Mouse (Mus musculus) midbrain, embryonic 12.5 days (tissue): ENCODE results near the gene Ski. TPM values are rescaled to one million over a fixed set of nuclear protein-coding genes. Genes with fewer than 3 reads are reported as not detected.

Source experiments
- ATAC-seq: fragments of 200-750 bp; cut with Nextera tagmentation; 2 replicates; pipeline ENCODE4 v1.8.0; 2017; ENCODE audit warnings: low read depth, moderate TSS enrichment, moderate library complexity; ENCODE audit not compliant: low FRiP score
- H3K27ac ChIP-seq: fragments of 300-500 bp; sonication (generic); replicated peaks from 2 replicates; pipeline ENCODE4 v1.5.1; 2016; ENCODE audit warnings: mild to moderate bottlenecking
- H3K27me3 ChIP-seq: fragments of 300-500 bp; sonication (generic); 2 replicates; pipeline ENCODE4 v1.6.1; 2016; ENCODE audit warnings: mild to moderate bottlenecking
- H3K36me3 ChIP-seq: fragments of 300-500 bp; sonication (generic); 2 replicates; pipeline ENCODE4 v1.6.1; 2016
- H3K4me1 ChIP-seq: fragments of 300-500 bp; sonication (generic); 2 replicates; pipeline ENCODE4 v1.6.1; 2016
- H3K4me2 ChIP-seq: fragments of 300-500 bp; sonication (generic); replicated peaks from 2 replicates; pipeline ENCODE4 v1.6.1; 2016; ENCODE audit warnings: mild to moderate bottlenecking, moderate library complexity
- H3K4me3 ChIP-seq: fragments of 300-500 bp; sonication (generic); 2 replicates; pipeline ENCODE4 v1.5.1; 2016; ENCODE audit warnings: mild to moderate bottlenecking
- H3K9ac ChIP-seq: fragments of 300-500 bp; sonication (generic); replicated peaks from 2 replicates; pipeline ENCODE4 v1.6.1; 2016; ENCODE audit warnings: mild to moderate bottlenecking, moderate library complexity
- H3K9me3 ChIP-seq: fragments of 300-500 bp; sonication (generic); 2 replicates; pipeline ENCODE4 v1.6.1; 2016; ENCODE audit warnings: mild to moderate bottlenecking
- WGBS: fragments of 180-500 bp; shearing (Covaris S2); methylation state at CpG from one replicate; pipeline ENCODE4 v1.1.7; 2016; 5-methylcytosine and 5-hydroxymethylcytosine counted together
- polyA plus RNA-seq: library from polyadenylated mRNA; unstranded; fragments of >200 nt; fragmentation: Nextera tagmentation; extraction: Ambion mirVana; gene quantifications from 2 replicates; pipeline ENCODE4 v1.2.1, GENCODE M21; 2016

The Ski gene
- polyA plus RNA-seq, 1 experiment from 2014 or later: 12.2 TPM

DNA sequence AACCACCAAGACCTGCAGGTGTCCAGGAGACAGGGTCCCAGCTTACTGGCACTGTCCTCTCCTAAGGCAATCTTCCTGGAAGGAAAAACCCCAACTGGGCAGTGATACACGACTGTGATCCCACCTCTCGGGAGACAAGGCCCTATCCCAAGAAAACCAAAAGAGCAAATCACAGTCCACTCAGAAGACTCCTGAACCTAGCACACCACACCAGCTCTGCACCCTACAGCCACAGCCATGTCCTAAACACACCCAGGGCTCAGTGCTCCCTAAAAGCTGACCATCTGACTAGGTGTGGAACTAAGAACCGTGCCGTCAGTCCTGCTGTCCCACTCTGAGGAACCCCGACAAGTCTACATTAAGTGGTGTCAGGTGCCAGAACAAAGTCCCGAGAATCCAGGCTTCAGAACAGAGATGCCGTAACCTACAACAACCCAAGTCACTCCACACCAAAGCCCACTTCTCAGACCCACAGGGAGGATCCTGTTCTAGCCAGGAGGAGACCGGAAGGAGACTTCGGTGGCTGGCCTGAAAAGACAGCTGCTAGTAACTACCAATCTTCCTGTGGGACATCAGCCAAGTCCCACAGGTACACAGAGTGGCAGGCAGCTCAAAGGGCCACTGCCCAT is 4.2 kb downstream of the Ski start:
- Histone ChIP-seq H3K27ac (no peak overlapping the region), H3K36me3 (no peaks in the 10 kb centered on the region), H3K27me3 (no peaks in the 10 kb centered on the region), H3K9ac (no peak overlapping the region), H3K4me2 (peak overlapping the region; percentile 98), H3K4me3 (no peak overlapping the region), H3K9me3 (no peaks in the 10 kb centered on the region), H3K4me1 (peaks cover 81% of the 10 kb centered on the region)
- 85% methylated on average over 9 of the region's 9 CpGs for WGBS
- no peak for ATAC-seq

DNA sequence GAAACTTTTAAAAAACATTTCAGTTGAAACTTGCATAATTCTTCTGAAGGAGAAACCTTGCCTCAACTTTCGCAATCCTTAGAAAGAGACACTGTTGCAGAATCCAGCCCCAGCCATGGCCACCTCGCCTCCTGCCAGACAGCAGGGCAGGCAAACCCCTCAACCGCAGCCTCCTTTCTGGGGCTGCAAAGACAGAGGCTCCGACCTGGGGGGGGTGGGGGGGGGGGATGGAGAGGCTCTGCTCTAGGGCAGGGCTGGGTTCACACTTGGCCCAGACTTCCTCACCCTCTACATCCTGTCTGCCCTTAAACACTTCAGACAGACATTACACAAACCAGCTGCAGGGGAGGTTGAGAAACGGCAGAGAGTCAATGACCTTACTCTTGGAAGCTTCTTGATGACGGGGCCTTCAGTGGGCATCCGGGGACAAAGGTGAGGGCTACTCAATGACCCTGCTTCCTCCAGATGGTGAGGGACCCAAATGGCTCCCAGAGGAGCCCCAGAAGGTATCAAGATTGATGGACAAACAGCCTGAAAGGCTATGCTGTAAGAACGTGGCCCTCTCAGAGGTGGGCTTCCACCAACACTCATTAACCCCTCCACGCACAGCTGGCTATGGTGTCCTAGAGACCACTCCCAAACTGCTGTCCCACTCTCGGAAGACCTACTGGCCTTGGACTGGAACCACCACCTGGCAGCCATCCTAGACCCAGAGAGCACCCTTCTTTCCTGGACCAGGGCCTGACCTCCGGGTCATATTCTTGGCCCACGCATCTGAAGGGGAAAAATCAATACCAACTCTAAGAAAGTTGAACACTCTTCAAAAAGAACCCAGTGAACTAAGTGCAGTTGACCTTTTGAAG is 4.9 kb downstream of the Ski start:
- no peak overlapping the region for H3K27ac ChIP-seq
- H3K4me1 ChIP-seq: peaks cover 88% of the 10 kb centered on the region
- no peaks in the 10 kb centered on the region for H3K9me3 ChIP-seq
- H3K4me2 ChIP-seq: peak overlapping the region; percentile 98
- H3K9ac ChIP-seq: no peak overlapping the region
- no peaks in the 10 kb centered on the region for H3K36me3 ChIP-seq
- H3K27me3 ChIP-seq: no peaks in the 10 kb centered on the region
- no peak overlapping the region for H3K4me3 ChIP-seq
- WGBS: 70% methylated on average over 12 of the region's 12 CpGs
- ATAC-seq: no peak

- Histone ChIP-seq H3K4me3 (no peak overlapping the region), H3K27ac (no peak overlapping the region), H3K9me3 (no peaks in the 10 kb centered on the region), H3K9ac (no peak overlapping the region), H3K4me2 (no peak overlapping the region), H3K36me3 (no peaks in the 10 kb centered on the region), H3K27me3 (no peaks in the 10 kb centered on the region), H3K4me1 (peaks cover 88% of the 10 kb centered on the region)
- ATAC-seq: no peak
- WGBS: 71% methylated on average over 12 of the region's 12 CpGs
These were observed 6.4 kb downstream of the Ski start for GRCm38 (mm10) chr4:155215773-155216630.

- no peak for ATAC-seq
- WGBS: 65% methylated on average over 9 of the region's 9 CpGs
- no peaks in the 10 kb centered on the region for H3K36me3 ChIP-seq
- H3K4me1 ChIP-seq: peaks cover 80% of the 10 kb centered on the region
- H3K27ac ChIP-seq: no peak overlapping the region
- H3K4me3 ChIP-seq: no peak overlapping the region
- no peaks in the 10 kb centered on the region for H3K27me3 ChIP-seq
- no peaks in the 10 kb centered on the region for H3K9me3 ChIP-seq
- H3K4me2 ChIP-seq: no peak overlapping the region
- 0 out of 2 replicates have a peak overlapping the region, but pooled peaks have one; percentile 8 for H3K9ac ChIP-seq
These were observed 7.2 kb downstream of the Ski start for GRCm38 (mm10) chr4:155215203-155215602.

DNA sequence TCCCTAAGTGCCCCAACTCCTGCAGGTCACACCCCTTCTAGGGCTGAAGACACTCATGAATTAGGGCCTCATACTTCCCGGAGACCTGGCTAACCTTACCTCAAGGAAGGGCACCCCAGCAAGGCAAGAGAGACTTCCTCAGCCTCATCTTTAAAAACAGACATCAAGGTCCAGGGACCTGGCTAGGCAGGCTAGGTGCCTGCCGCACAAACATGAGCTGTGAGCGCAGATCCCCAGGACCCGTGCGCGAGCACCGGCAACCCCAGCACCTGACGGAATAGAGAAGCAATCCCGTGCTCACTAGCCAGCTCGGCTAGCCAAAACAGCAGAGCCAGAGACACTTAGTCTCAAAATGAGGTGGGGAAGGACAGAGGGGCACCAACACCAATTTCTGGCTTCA is 7.6 kb downstream of the Ski start:
- Histone ChIP-seq H3K27me3 (no peaks in the 10 kb centered on the region), H3K9me3 (no peaks in the 10 kb centered on the region), H3K4me1 (peaks cover 76% of the 10 kb centered on the region), H3K36me3 (no peaks in the 10 kb centered on the region), H3K27ac (no peak overlapping the region), H3K4me2 (no peak overlapping the region), H3K9ac (0 out of 2 replicates have a peak overlapping the region, but pooled peaks have one; percentile 8), H3K4me3 (no peak overlapping the region)
- no peak for ATAC-seq
- WGBS: 80% methylated on average over 10 of the region's 10 CpGs

- Histone ChIP-seq H3K4me2 (no peak overlapping the region), H3K27me3 (no peaks in the 10 kb centered on the region), H3K4me1 (peaks cover 76% of the 10 kb centered on the region), H3K4me3 (no peak overlapping the region), H3K9me3 (no peaks in the 10 kb centered on the region), H3K9ac (no peak overlapping the region), H3K27ac (no peak overlapping the region), H3K36me3 (no peaks in the 10 kb centered on the region)
- no peak for ATAC-seq
- WGBS: 78% methylated on average over 6 of the region's 6 CpGs
These were observed 8.2 kb downstream of the Ski start for GRCm38 (mm10) chr4:155214188-155214587.

DNA sequence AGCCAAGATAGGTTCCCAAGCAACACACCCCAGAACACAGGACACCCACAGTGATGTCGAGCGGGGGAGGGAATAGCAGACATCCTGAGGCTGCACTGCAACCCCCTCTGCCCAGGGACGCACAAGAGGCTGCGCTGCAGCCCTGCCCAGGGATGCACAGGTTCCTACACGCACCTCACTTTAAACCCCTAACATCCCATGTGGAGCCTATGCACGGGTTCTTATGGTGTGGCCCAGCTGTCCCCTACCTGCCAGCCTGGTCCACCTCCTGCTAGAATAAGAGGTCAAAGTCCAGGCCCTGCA is 8.7 kb downstream of the Ski start:
- Histone ChIP-seq H3K9ac (no peak overlapping the region), H3K27ac (no peak overlapping the region), H3K9me3 (no peaks in the 10 kb centered on the region), H3K4me2 (no peak overlapping the region), H3K36me3 (no peaks in the 10 kb centered on the region), H3K4me1 (peaks cover 74% of the 10 kb centered on the region), H3K4me3 (no peak overlapping the region), H3K27me3 (no peaks in the 10 kb centered on the region)
- ATAC-seq: no peak
- 84% methylated on average over 6 of the region's 6 CpGs for WGBS

DNA sequence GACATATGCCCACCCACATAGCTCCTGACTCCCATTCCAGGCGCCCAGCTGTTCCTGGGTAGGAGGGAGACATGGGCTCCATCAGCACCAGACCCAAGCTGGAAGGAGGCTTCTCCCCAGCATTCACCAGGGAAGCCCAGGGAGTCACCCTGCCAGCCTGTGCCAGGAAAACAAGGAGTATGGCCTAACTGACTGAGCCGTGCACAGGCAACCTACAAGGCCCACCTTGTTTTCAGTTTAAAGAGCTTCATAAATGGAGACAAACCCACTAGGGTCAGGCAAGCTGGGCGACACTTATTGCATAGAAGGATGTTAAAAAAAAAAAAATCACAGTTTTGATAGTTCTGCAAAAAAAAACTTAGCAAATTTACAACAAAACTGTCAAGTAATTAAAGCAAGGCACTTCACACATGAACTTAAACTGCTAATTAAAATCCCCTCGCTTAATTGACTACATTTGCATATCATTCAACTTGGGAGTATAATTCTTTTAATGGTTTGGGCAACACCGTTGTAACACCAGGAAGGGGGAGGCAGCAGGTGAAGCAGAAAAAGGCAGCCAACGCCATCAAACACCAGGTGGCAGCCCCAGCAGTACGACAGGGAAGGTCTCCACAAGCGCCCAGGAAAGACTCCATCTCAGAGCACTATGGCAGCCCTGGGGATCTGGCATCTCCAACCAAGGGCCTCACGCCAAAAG is 9.2 kb downstream of the Ski start:
- no peak overlapping the region for H3K27ac ChIP-seq
- no peaks in the 10 kb centered on the region for H3K36me3 ChIP-seq
- 71% methylated on average over 9 of the region's 9 CpGs for WGBS
- H3K4me2 ChIP-seq: no peak overlapping the region
- H3K9ac ChIP-seq: no peak overlapping the region
- peaks cover 74% of the 10 kb centered on the region for H3K4me1 ChIP-seq
- no peaks in the 10 kb centered on the region for H3K27me3 ChIP-seq
- ATAC-seq: no peak
- no peak overlapping the region for H3K4me3 ChIP-seq
- no peaks in the 10 kb centered on the region for H3K9me3 ChIP-seq

GRCm38 (mm10) chr4:155209494-155209893 is 12.9 kb downstream of the Ski start:
- no peak for ATAC-seq
- Histone ChIP-seq H3K27me3 (no peaks in the 10 kb centered on the region), H3K27ac (no peak overlapping the region), H3K9me3 (no peaks in the 10 kb centered on the region), H3K4me1 (peaks cover 55% of the 10 kb centered on the region), H3K36me3 (no peaks in the 10 kb centered on the region), H3K4me2 (no peak overlapping the region), H3K9ac (no peak overlapping the region), H3K4me3 (no peak overlapping the region)
- 95% methylated on average over 5 of the region's 5 CpGs for WGBS

- no peak overlapping the region for H3K4me2 ChIP-seq
- H3K27ac ChIP-seq: no peak overlapping the region
- H3K4me1 ChIP-seq: peaks cover 51% of the 10 kb centered on the region
- ATAC-seq: no peak
- H3K9ac ChIP-seq: no peak overlapping the region
- H3K27me3 ChIP-seq: no peaks in the 10 kb centered on the region
- H3K9me3 ChIP-seq: no peaks in the 10 kb centered on the region
- no peaks in the 10 kb centered on the region for H3K36me3 ChIP-seq
- no peak overlapping the region for H3K4me3 ChIP-seq
These were observed 13.3 kb downstream of the Ski start for GRCm38 (mm10) chr4:155209079-155209478.

DNA sequence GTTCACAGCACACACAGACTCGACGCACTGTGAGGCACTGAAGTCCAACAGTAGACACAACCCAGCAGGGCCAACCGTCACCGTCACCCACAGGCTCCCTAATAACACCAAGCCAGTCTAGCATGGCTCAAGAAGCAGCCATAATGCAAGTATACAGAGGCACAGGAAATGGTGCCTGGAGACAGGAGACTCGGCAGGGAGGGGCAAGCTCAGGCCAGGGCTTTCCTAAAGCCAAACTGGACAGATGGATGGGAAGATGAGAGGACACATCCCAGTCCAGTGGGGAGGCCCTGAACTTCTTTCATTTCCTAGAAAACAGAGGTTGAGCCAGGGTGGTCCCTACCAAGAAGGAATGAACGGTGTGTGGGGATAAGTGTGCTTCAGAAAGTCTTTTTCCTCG is 13.8 kb downstream of the Ski start:
- no peak overlapping the region for H3K4me2 ChIP-seq
- 67% methylated on average over 7 of the region's 7 CpGs for WGBS
- H3K4me3 ChIP-seq: no peak overlapping the region
- peaks cover 46% of the 10 kb centered on the region for H3K4me1 ChIP-seq
- H3K9ac ChIP-seq: no peak overlapping the region
- no peaks in the 10 kb centered on the region for H3K9me3 ChIP-seq
- no peaks in the 10 kb centered on the region for H3K36me3 ChIP-seq
- no peak for ATAC-seq
- no peaks in the 10 kb centered on the region for H3K27me3 ChIP-seq
- H3K27ac ChIP-seq: 0 out of 2 replicates have a peak overlapping the region, but pooled peaks have one; percentile 17
